Mouse (Mus musculus) ES-Bruce4 (cell line): Measurements from ENCODE around the gene Zdhhc4.

Experiments used
- CTCF ChIP-seq: IDR thresholded peaks from one replicate; pipeline ENCODE4 v1.8.1; 2011; ENCODE audit warnings: low read depth, low read length
- POLR2A ChIP-seq: IDR thresholded peaks from one replicate; pipeline ENCODE4 v1.8.1; 2011; ENCODE audit warnings: low read length; ENCODE audit not compliant: insufficient read depth

- TF ChIP-seq CTCF (peak; percentile 72), POLR2A (no peak)
Measured at GRCm38 (mm10) chr5:143314730-143315513, 14.1 kb downstream of the Zdhhc4 start, which contains the start of gene E130309D02Rik.
